Mouse (Mus musculus) midbrain, embryonic 13.5 days (tissue): Measurements from ENCODE around the gene Ndufb10. TPM values are rescaled to one million over a fixed set of nuclear protein-coding genes. Genes with fewer than 3 reads are reported as not detected.
"Not testable (repeated sequence)": the region's sequence is repeated elsewhere in the genome, so short reads cannot be mapped to it uniquely, and the experiment has no call there.

Experiments
- ATAC-seq: fragments of 200-750 bp; cut with Nextera tagmentation; 2 replicates; pipeline ENCODE4 v1.8.0; 2017; ENCODE audit warnings: mild to moderate bottlenecking, moderate TSS enrichment, moderate library complexity
- H3K27ac ChIP-seq: fragments of 300-500 bp; sonication (generic); 2 replicates; pipeline ENCODE4 v1.5.1; 2015; ENCODE audit warnings: inconsistent platforms, mild to moderate bottlenecking, moderate library complexity
- H3K27me3 ChIP-seq: fragments of 300-500 bp; sonication (generic); 2 replicates; pipeline ENCODE4 v1.6.1; 2015; ENCODE audit warnings: mild to moderate bottlenecking, inconsistent platforms
- H3K36me3 ChIP-seq: fragments of 300-500 bp; sonication (generic); 2 replicates; pipeline ENCODE4 v1.6.1; 2015; ENCODE audit warnings: mild to moderate bottlenecking, inconsistent platforms
- H3K4me1 ChIP-seq: fragments of 300-500 bp; sonication (generic); replicated peaks from 2 replicates; pipeline ENCODE4 v1.6.1; 2015; ENCODE audit warnings: inconsistent platforms
- H3K4me2 ChIP-seq: fragments of 300-500 bp; sonication (generic); replicated peaks from 2 replicates; pipeline ENCODE4 v1.6.1; 2015; ENCODE audit warnings: moderate library complexity, mild to moderate bottlenecking, inconsistent platforms
- H3K4me3 ChIP-seq: fragments of 300-500 bp; sonication (generic); replicated peaks from 2 replicates; pipeline ENCODE4 v1.5.1; 2015; ENCODE audit warnings: mild to moderate bottlenecking, inconsistent platforms
- H3K9ac ChIP-seq: fragments of 300-500 bp; sonication (generic); replicated peaks from 2 replicates; pipeline ENCODE4 v1.6.1; 2015; ENCODE audit warnings: mild to moderate bottlenecking, inconsistent platforms
- H3K9me3 ChIP-seq: fragments of 300-500 bp; sonication (generic); 2 replicates; pipeline ENCODE4 v1.6.1; 2016; ENCODE audit warnings: mild to moderate bottlenecking, inconsistent platforms
- WGBS: fragments of 180-500 bp; shearing (Covaris S2); methylation state at CpG from one replicate; pipeline ENCODE4 v1.1.7; 2015; 5-methylcytosine and 5-hydroxymethylcytosine counted together
- polyA plus RNA-seq: library from polyadenylated mRNA; unstranded; fragments of >200 nt; fragmentation: Nextera tagmentation; extraction: Ambion mirVana; gene quantifications from 2 replicates; pipeline ENCODE4 v1.2.1, GENCODE M21; 2015

The Ndufb10 gene
- polyA plus RNA-seq, 1 experiment from 2014 or later: 260 TPM

- H3K9ac ChIP-seq: no peak overlapping the region
- peaks cover 14% of the 10 kb centered on the region for H3K4me1 ChIP-seq
- H3K4me2 ChIP-seq: no peak overlapping the region
- no peaks in the 10 kb centered on the region for H3K9me3 ChIP-seq
- no peaks in the 10 kb centered on the region for H3K36me3 ChIP-seq
- WGBS: 80% methylated on average over 12 of the region's 12 CpGs
- H3K4me3 ChIP-seq: no peak overlapping the region
- peaks cover 19% of the 10 kb centered on the region; the same call in 1 of the 2 replicates for H3K27me3 ChIP-seq
- no peak for ATAC-seq
- no peak overlapping the region for H3K27ac ChIP-seq
These were observed 8.1 kb upstream of the Ndufb10 start for GRCm38 (mm10) chr17:24732233-24732935.

GRCm38 (mm10) chr17:24730787-24731186 is 6.5 kb upstream of the Ndufb10 start:
- Histone ChIP-seq H3K36me3 (no peaks in the 10 kb centered on the region), H3K4me1 (peaks cover 2% of the 10 kb centered on the region; the same call in 1 of the 2 replicates), H3K27ac (no peak overlapping the region), H3K9me3 (no peaks in the 10 kb centered on the region), H3K4me2 (no peak overlapping the region), H3K4me3 (no peak overlapping the region), H3K9ac (no peak overlapping the region), H3K27me3 (peaks cover 19% of the 10 kb centered on the region; the same call in 1 of the 2 replicates)
- WGBS: 82% methylated on average over 14 of the region's 14 CpGs
- ATAC-seq: no peak

- H3K4me3 ChIP-seq: no peak overlapping the region
- H3K9me3 ChIP-seq: no peaks in the 10 kb centered on the region
- peaks cover 19% of the 10 kb centered on the region; the same call in 1 of the 2 replicates for H3K27me3 ChIP-seq
- 86% methylated on average over 6 of the region's 6 CpGs for WGBS
- H3K4me2 ChIP-seq: no peak overlapping the region
- H3K9ac ChIP-seq: no peak overlapping the region
- no peak for ATAC-seq
- H3K27ac ChIP-seq: no peak overlapping the region
- H3K36me3 ChIP-seq: no peaks in the 10 kb centered on the region
- H3K4me1 ChIP-seq: no peaks in the 10 kb centered on the region
These were observed 4.8 kb upstream of the Ndufb10 start for GRCm38 (mm10) chr17:24729067-24729466.

- 72% methylated on average over 17 of the region's 17 CpGs for WGBS
- H3K9ac ChIP-seq: no peak overlapping the region
- peaks cover 7% of the 10 kb centered on the region for H3K4me1 ChIP-seq
- H3K27ac ChIP-seq: no peak overlapping the region
- no peak overlapping the region for H3K4me2 ChIP-seq
- no peak for ATAC-seq
- H3K36me3 ChIP-seq: no peaks in the 10 kb centered on the region
- H3K27me3 ChIP-seq: 0 out of 2 replicates have a peak, but pooled peaks cover 11% of the 10 kb centered on the region
- H3K4me3 ChIP-seq: no peak overlapping the region
- H3K9me3 ChIP-seq: no peaks in the 10 kb centered on the region
These were observed 3.9 kb upstream of the Ndufb10 start for GRCm38 (mm10) chr17:24728184-24728583.

GRCm38 (mm10) chr17:24727618-24728017 is 3.3 kb upstream of the Ndufb10 start, which contains the start of gene Rpl3l:
TSS of gene Rpl3l (plus strand) at chr17:24727820.
- H3K27ac ChIP-seq: no peak within 1 kb of the TSS
- 0 out of 2 replicates have a peak, but pooled peaks cover 11% of the 10 kb centered on the region for H3K27me3 ChIP-seq
- no peak within 1 kb of the TSS for H3K9ac ChIP-seq
- WGBS: 86% methylated on average over 2 of the region's 2 CpGs
- peaks cover under 1% of the 10 kb centered on the region for H3K36me3 ChIP-seq
- no peak for ATAC-seq
- H3K4me3 ChIP-seq: no peak within 1 kb of the TSS
- no peaks in the 10 kb centered on the region for H3K9me3 ChIP-seq
- peaks cover 13% of the 10 kb centered on the region for H3K4me1 ChIP-seq
- no peak within 1 kb of the TSS for H3K4me2 ChIP-seq

GRCm38 (mm10) chr17:24725637-24726390 is 1.5 kb upstream of the Ndufb10 start:
- Histone ChIP-seq H3K9me3 (no peaks in the 10 kb centered on the region), H3K9ac (no peak overlapping the region), H3K36me3 (peaks cover 16% of the 10 kb centered on the region), H3K4me1 (peaks cover 29% of the 10 kb centered on the region), H3K27ac (no peak overlapping the region), H3K4me3 (no peak overlapping the region), H3K4me2 (no peak overlapping the region), H3K27me3 (0 out of 2 replicates have a peak, but pooled peaks cover 11% of the 10 kb centered on the region)
- ATAC-seq: no peak
- WGBS: 81% methylated on average over 3 of the region's 3 CpGs

- Histone ChIP-seq H3K9me3 (no peaks in the 10 kb centered on the region), H3K4me2 (peak overlapping the region; percentile 94), H3K27ac (peak overlapping the region; percentile 82), H3K4me3 (peak overlapping the region; percentile 78), H3K27me3 (0 out of 2 replicates have a peak, but pooled peaks cover 11% of the 10 kb centered on the region), H3K9ac (peak overlapping the region; percentile 94), H3K36me3 (peaks cover 16% of the 10 kb centered on the region), H3K4me1 (peaks cover 37% of the 10 kb centered on the region)
- ATAC-seq: no peak; the same call in 1 of the 2 replicates
- 0% methylated on average over 15 of the region's 15 CpGs for WGBS
These were observed 447 bp downstream of the Ndufb10 start for GRCm38 (mm10) chr17:24723881-24724180.

- WGBS: 4% methylated on average over 12 of the region's 12 CpGs
- Histone ChIP-seq H3K9ac (peak overlapping the region; percentile 94), H3K9me3 (no peaks in the 10 kb centered on the region), H3K27me3 (0 out of 2 replicates have a peak, but pooled peaks cover 9% of the 10 kb centered on the region), H3K4me3 (peak overlapping the region; percentile 78), H3K36me3 (peaks cover 18% of the 10 kb centered on the region), H3K4me2 (peak overlapping the region; percentile 94), H3K4me1 (peaks cover 41% of the 10 kb centered on the region), H3K27ac (peak overlapping the region; percentile 82)
- no peak for ATAC-seq
These were observed 977 bp downstream of the Ndufb10 start for GRCm38 (mm10) chr17:24723122-24723880.

- WGBS: 40% methylated on average over 13 of the region's 13 CpGs
- H3K9ac ChIP-seq: no peak overlapping the region
- H3K4me1 ChIP-seq: peaks cover 41% of the 10 kb centered on the region
- peaks cover 25% of the 10 kb centered on the region for H3K36me3 ChIP-seq
- H3K4me3 ChIP-seq: peak overlapping the region; percentile 11; the same call in 1 of the 2 replicates
- peak overlapping the region; percentile 94; the same call in 1 of the 2 replicates for H3K4me2 ChIP-seq
- no peak for ATAC-seq
- H3K27ac ChIP-seq: no peak overlapping the region
- no peaks in the 10 kb centered on the region for H3K27me3 ChIP-seq
- no peaks in the 10 kb centered on the region for H3K9me3 ChIP-seq
These were observed 1.9 kb downstream of the Ndufb10 start for GRCm38 (mm10) chr17:24722220-24722924.

- WGBS: 80% methylated on average over 7 of the region's 7 CpGs
- peaks cover 32% of the 10 kb centered on the region for H3K36me3 ChIP-seq
- not testable (repeated sequence) for H3K27ac ChIP-seq, H3K27me3 ChIP-seq, ATAC-seq, H3K9me3 ChIP-seq
- H3K9ac ChIP-seq: peak overlapping the region; percentile 64
- peak overlapping the region; percentile 82 for H3K4me2 ChIP-seq
- peak overlapping the region; percentile 88 for H3K4me3 ChIP-seq
- peaks cover 41% of the 10 kb centered on the region for H3K4me1 ChIP-seq
These were observed 2.8 kb downstream of the Ndufb10 start for GRCm38 (mm10) chr17:24721383-24721955.

- Histone ChIP-seq H3K36me3 (peaks cover 37% of the 10 kb centered on the region), H3K4me2 (peak overlapping the region; percentile 82), H3K4me3 (peak overlapping the region; percentile 88), H3K9ac (peak overlapping the region; percentile 88), H3K4me1 (peaks cover 41% of the 10 kb centered on the region)
- H3K27ac ChIP-seq, H3K27me3 ChIP-seq, ATAC-seq, H3K9me3 ChIP-seq: not testable (repeated sequence)
- WGBS: 2% methylated on average over 11 of the region's 11 CpGs
These were observed 3.7 kb downstream of the Ndufb10 start for GRCm38 (mm10) chr17:24720616-24721015.
